Mouse (Mus musculus) layer of hippocampus, adult 9-10 months (tissue): ENCODE measurements around the gene Ccdc70.
A peak's percentile ranks its signal among the peaks of the same experiment; 100 is the strongest.
"Not testable (repeated sequence)": the region's sequence is repeated elsewhere in the genome, so short reads cannot be mapped to it uniquely, and the experiment has no call there.

Experiments used
- DNase-seq: peaks from one replicate; pipeline ENCODE4 v3.0.0; 2022; ENCODE audit warnings: low spot score

Ccdc70 gene

GRCm38 (mm10) chr8:21969475-21969874 lies at the start of gene Ccdc70:
Ccdc70 (plus strand) TSS chr8:21969775.
- DNase-seq: no peak

GRCm38 (mm10) chr8:21930754-21931153 lies 38.8 kb upstream of the Ccdc70 start:
- DNase-seq: not testable (repeated sequence)

- DNase-seq: no peak
These were observed 37.0 kb upstream of the Ccdc70 start, which contains the start of gene Defb15 for GRCm38 (mm10) chr8:21932610-21933009. Defb15 (minus strand) TSS chr8:21932710.

- not testable (repeated sequence) for DNase-seq
These were observed 31.5 kb upstream of the Ccdc70 start, which contains the start of gene Defb35 for GRCm38 (mm10) chr8:21938052-21938451. Defb35 (plus strand) TSS chr8:21938352.

- no peak for DNase-seq
These were observed 23.1 kb upstream of the Ccdc70 start, which contains the start of gene Defb13 for GRCm38 (mm10) chr8:21946462-21946861. Defb13 (plus strand) TSS chr8:21946762.

GRCm38 (mm10) chr8:21947311-21948017 lies 22.1 kb upstream of the Ccdc70 start:
- DNase-seq: no peak

GRCm38 (mm10) chr8:21955321-21955720 lies 14.3 kb upstream of the Ccdc70 start:
- peak; percentile 15 for DNase-seq

GRCm38 (mm10) chr8:21956336-21956735 lies 13.2 kb upstream of the Ccdc70 start:
- DNase-seq: no peak

GRCm38 (mm10) chr8:21958414-21958813 lies 11.2 kb upstream of the Ccdc70 start, which contains the start of gene Fam90a1a:
Fam90a1a (plus strand) TSS chr8:21958714.
- DNase-seq: no peak

GRCm38 (mm10) chr8:21966646-21967045 lies 2.9 kb upstream of the Ccdc70 start:
- no peak for DNase-seq

- no peak for DNase-seq
These were observed 8.6 kb downstream of the Ccdc70 start for GRCm38 (mm10) chr8:21978193-21978592.

GRCm38 (mm10) chr8:21981664-21982337 lies 12.2 kb downstream of the Ccdc70 start:
- peak; percentile 7 for DNase-seq

GRCm38 (mm10) chr8:21992184-21992583 lies 22.6 kb downstream of the Ccdc70 start:
- peak; percentile 38 for DNase-seq

- DNase-seq: no peak
These were observed 25.6 kb downstream of the Ccdc70 start for GRCm38 (mm10) chr8:21995181-21995580.

- DNase-seq: no peak
These were observed 35.4 kb downstream of the Ccdc70 start for GRCm38 (mm10) chr8:22004750-22005522.

- DNase-seq: no peak
These were observed 36.8 kb downstream of the Ccdc70 start for GRCm38 (mm10) chr8:22006423-22006822.

GRCm38 (mm10) chr8:22009403-22009802 lies 39.8 kb downstream of the Ccdc70 start:
- DNase-seq: no peak

GRCm38 (mm10) chr8:22013034-22013707 lies 43.6 kb downstream of the Ccdc70 start:
- no peak for DNase-seq

- no peak for DNase-seq
These were observed 48.2 kb downstream of the Ccdc70 start for GRCm38 (mm10) chr8:22017731-22018130.

GRCm38 (mm10) chr8:22019498-22019897 lies 49.9 kb downstream of the Ccdc70 start:
- no peak for DNase-seq

GRCm38 (mm10) chr8:22022244-22022643 lies 52.7 kb downstream of the Ccdc70 start:
- DNase-seq: no peak
